Mouse (Mus musculus) liver, embryonic 11.5 days (tissue): ENCODE results near the gene Stra6. TPM values are rescaled to one million over a fixed set of nuclear protein-coding genes. Genes with fewer than 3 reads are reported as not detected.

Experiments used
- ATAC-seq: fragments of 200-750 bp; cut with Nextera tagmentation; replicated peaks from 2 replicates; pipeline ENCODE4 v1.8.0; 2017; ENCODE audit warnings: moderate number of reproducible peaks, mild to moderate bottlenecking, moderate TSS enrichment, moderate library complexity; ENCODE audit not compliant: low FRiP score
- DNase-seq: peaks from one replicate; pipeline ENCODE4 v3.0.0-alpha.2; 2017; ENCODE audit warnings: low spot score
- H3K27ac ChIP-seq: fragments of 300-500 bp; sonication (generic); 2 replicates; pipeline ENCODE4 v1.5.1; 2014; ENCODE audit warnings: mild to moderate bottlenecking, low read depth, low read length, control low read depth
- H3K27me3 ChIP-seq: fragments of 300-500 bp; sonication (generic); replicated peaks from 2 replicates; pipeline ENCODE4 v1.6.1; 2014; ENCODE audit warnings: low read length, mixed read lengths; ENCODE audit not compliant: control insufficient read depth, insufficient read depth
- H3K36me3 ChIP-seq: fragments of 300-500 bp; sonication (generic); 2 replicates; pipeline ENCODE4 v1.6.1; 2014; ENCODE audit warnings: mild to moderate bottlenecking, low read length, moderate library complexity, mixed read lengths; ENCODE audit not compliant: control insufficient read depth, insufficient read depth
- H3K4me1 ChIP-seq: fragments of 300-500 bp; sonication (generic); replicated peaks from 2 replicates; pipeline ENCODE4 v1.6.1; 2014; ENCODE audit warnings: low read length, mixed read lengths; ENCODE audit not compliant: control insufficient read depth, insufficient read depth
- H3K4me2 ChIP-seq: fragments of 300-500 bp; sonication (generic); 2 replicates; pipeline ENCODE4 v1.6.1; 2014; ENCODE audit warnings: mild to moderate bottlenecking, control low read depth, moderate library complexity
- H3K4me3 ChIP-seq: fragments of 300-500 bp; sonication (generic); 2 replicates; pipeline ENCODE4 v1.5.1; 2014; ENCODE audit warnings: low read depth, low read length, control low read depth
- H3K9ac ChIP-seq: fragments of 300-500 bp; sonication (generic); 2 replicates; pipeline ENCODE4 v1.6.1; 2014; ENCODE audit warnings: low read depth, low read length, control low read depth
- H3K9me3 ChIP-seq: fragments of 300-500 bp; sonication (generic); 2 replicates; pipeline ENCODE4 v1.6.1; 2016; ENCODE audit warnings: low read length, inconsistent platforms, mixed read lengths; ENCODE audit not compliant: control insufficient read depth
- WGBS: fragments of 180-500 bp; shearing (Covaris S2); extraction: QIAGEN DNeasy Blood & Tissue Kit; methylation state at CpG from one replicate; pipeline ENCODE4 v1.1.7; 2014; 5-methylcytosine and 5-hydroxymethylcytosine counted together
- polyA plus RNA-seq: library from polyadenylated mRNA; unstranded; fragments of >200 nt; fragmentation: Nextera tagmentation; extraction: Ambion mirVana; gene quantifications from 2 replicates; pipeline ENCODE4 v1.2.1, GENCODE M21; 2014

Gene Stra6
- polyA plus RNA-seq, 1 experiment from 2014 or later = 7.2 TPM

DNA sequence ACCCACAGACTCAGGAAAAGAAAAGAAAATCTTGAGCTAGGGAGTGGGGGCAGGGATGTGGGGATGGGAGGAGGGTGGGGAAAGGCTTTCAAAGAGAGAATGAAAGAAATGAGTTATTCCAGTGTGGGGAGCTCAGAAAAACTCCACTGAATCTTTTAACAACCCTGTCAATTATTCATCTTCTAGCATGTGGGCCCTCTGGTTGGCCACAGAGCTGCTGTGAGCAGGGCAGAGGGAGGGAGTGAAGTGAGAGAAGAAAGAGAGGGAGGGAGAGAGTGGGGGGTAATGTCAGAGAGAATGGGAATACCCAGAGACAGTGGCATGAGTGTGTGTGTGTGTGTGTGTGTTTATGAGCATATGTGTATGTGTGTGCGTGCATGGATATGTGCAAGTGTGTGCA lies 9.6 kb upstream of the Stra6 start:
- DNase-seq (no peak), ATAC-seq (no peak)
- H3K36me3 ChIP-seq = no peaks in the 10 kb centered on the region
- no peaks in the 10 kb centered on the region for H3K9me3 ChIP-seq
- no peaks in the 10 kb centered on the region for H3K4me1 ChIP-seq
- H3K4me3 ChIP-seq = no peak overlapping the region
- no peak overlapping the region for H3K4me2 ChIP-seq
- H3K27ac ChIP-seq = no peak overlapping the region
- WGBS = 89% methylated on average over 1 of the region's 1 CpGs
- H3K9ac ChIP-seq = no peak overlapping the region
- peaks cover 11% of the 10 kb centered on the region; the same call in 1 of the 2 replicates for H3K27me3 ChIP-seq

DNA sequence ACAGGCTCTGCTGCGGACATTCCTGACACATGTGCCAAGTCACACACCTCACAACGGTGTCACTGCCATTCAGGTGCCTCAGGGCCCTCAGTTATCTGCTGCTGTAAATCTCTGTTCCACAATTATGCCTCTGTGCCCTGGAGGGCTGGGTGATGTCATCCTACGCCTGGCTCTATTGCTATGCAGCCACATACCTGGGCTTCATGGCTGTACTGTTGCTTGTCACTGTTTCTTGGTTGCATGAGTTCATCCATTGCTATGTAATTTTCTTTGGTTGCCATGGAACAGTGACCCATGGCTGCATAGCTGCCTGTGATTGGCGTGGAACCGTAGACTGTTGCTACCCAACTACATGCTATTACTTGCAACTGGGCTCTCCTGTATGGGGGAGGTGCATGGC lies 7.9 kb upstream of the Stra6 start:
- Histone ChIP-seq H3K4me2 (no peak overlapping the region), H3K27me3 (peaks cover 5% of the 10 kb centered on the region; the same call in 1 of the 2 replicates), H3K36me3 (no peaks in the 10 kb centered on the region), H3K9ac (no peak overlapping the region), H3K27ac (no peak overlapping the region), H3K4me3 (no peak overlapping the region), H3K4me1 (no peaks in the 10 kb centered on the region), H3K9me3 (no peaks in the 10 kb centered on the region)
- DNase-seq = no peak
- no peak for ATAC-seq
- WGBS = 69% methylated on average over 5 of the region's 5 CpGs

DNA sequence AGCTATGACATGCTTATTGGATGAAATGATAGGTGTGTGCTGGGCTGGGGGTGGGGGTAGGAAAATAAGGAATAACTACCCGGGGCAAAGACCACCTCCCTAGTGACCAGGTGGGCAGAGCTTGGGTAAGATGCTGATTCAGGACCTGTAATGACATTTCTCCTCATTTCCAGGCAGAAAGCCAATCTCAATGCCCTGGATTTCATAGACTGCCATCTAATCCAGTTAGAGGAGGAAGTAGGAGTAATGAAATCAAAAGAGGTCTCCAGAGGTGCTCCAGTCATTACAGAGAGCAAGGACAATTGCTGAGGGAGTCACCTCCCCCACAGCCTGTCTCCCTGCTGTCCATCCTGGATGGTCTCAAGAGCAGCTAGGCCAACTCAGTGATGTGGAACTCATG lies 3.7 kb upstream of the Stra6 start:
- DNase-seq (no peak), ATAC-seq (no peak)
- H3K36me3 ChIP-seq = no peaks in the 10 kb centered on the region
- no peak overlapping the region for H3K9ac ChIP-seq
- no peak overlapping the region for H3K27ac ChIP-seq
- H3K4me2 ChIP-seq = no peak overlapping the region
- no peaks in the 10 kb centered on the region; the same call in 1 of the 2 replicates for H3K4me1 ChIP-seq
- no peaks in the 10 kb centered on the region for H3K9me3 ChIP-seq
- H3K4me3 ChIP-seq = no peak overlapping the region
- H3K27me3 ChIP-seq = peaks cover 5% of the 10 kb centered on the region
- 58% methylated on average over 1 of the region's 1 CpGs for WGBS

DNA sequence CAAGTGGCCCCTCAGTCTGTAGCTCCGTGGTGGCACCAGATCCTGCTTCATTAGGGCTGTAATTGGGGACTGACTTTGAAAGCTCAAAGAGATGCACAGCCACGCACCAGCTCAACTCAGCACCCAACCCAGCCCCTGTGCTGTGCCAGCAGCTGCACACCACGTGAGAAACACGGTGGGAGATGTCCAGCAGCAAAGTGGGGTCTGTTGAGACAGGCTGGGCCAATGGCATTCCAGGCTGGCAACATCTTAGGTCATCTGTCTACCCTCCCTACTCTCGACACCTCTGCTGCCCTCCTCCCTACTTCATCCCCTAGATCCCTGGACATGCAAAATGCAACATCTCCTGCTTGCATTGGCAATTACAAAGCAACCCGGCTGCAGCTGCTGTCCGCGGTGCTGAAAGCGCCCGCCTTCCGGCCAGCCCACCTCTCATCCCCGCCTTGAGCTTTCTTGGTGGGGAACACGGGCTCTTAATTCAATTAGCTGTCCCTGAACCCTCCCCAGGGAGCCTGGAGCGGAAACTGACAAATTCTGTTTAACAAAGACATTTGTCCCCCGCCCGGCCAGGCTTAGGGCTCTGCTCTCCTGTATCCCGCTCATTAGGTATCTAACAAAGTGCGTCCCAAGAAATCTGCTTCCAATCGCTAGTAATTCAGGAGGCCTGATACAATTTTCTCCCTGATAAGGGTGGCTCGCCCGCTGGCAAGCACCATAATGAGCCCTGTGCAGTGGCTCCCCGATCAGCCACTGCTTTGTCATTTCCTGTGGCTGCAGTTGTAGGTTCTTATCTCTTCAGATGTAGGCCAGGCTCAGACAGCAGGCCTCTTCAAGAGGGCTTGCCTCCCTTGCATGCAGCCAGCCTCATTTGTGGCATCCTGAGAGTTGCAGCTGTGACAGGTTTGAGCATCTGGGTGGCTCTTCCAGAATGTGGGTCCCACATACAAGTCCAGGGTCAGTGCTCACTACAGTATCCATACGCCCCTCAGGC lies 2.6 kb upstream of the Stra6 start:
- DNase-seq (peak; percentile 79), ATAC-seq (no peak)
- H3K4me2 ChIP-seq = 0 out of 2 replicates have a peak overlapping the region, but pooled peaks have one; percentile 13
- H3K9ac ChIP-seq = no peak overlapping the region
- WGBS = 6% methylated on average over 23 of the region's 23 CpGs
- no peaks in the 10 kb centered on the region; the same call in 1 of the 2 replicates for H3K4me1 ChIP-seq
- H3K27me3 ChIP-seq = peaks cover 5% of the 10 kb centered on the region
- no peak overlapping the region for H3K4me3 ChIP-seq
- H3K27ac ChIP-seq = no peak overlapping the region
- H3K36me3 ChIP-seq = no peaks in the 10 kb centered on the region
- H3K9me3 ChIP-seq = no peaks in the 10 kb centered on the region

DNA sequence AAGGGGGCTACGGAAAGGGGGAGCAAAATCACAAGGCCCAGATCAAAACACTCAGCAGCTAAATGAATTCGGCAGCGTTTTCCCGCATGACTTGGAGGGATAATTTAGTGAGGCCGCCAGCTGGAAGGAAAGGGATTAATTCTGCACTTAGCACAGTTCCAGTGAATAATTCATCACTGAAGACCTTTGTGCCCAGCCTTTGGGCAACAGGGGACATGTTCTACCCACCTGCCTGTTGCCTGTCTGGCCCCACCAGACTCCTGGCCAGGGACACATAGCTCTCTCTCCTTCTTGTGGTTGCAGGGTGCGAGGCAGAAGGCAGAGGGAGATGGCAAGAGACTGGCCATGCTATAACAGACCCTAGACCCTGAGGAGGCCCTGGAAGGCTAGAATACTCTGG lies 1.9 kb downstream of the Stra6 start:
- no peak for ATAC-seq
- Histone ChIP-seq H3K27me3 (peaks cover 5% of the 10 kb centered on the region), H3K36me3 (no peaks in the 10 kb centered on the region), H3K4me1 (no peaks in the 10 kb centered on the region; the same call in 1 of the 2 replicates), H3K4me3 (no peak overlapping the region), H3K9me3 (no peaks in the 10 kb centered on the region), H3K27ac (no peak overlapping the region), H3K9ac (no peak overlapping the region), H3K4me2 (no peak overlapping the region)
- 66% methylated on average over 6 of the region's 6 CpGs for WGBS
- DNase-seq = no peak

DNA sequence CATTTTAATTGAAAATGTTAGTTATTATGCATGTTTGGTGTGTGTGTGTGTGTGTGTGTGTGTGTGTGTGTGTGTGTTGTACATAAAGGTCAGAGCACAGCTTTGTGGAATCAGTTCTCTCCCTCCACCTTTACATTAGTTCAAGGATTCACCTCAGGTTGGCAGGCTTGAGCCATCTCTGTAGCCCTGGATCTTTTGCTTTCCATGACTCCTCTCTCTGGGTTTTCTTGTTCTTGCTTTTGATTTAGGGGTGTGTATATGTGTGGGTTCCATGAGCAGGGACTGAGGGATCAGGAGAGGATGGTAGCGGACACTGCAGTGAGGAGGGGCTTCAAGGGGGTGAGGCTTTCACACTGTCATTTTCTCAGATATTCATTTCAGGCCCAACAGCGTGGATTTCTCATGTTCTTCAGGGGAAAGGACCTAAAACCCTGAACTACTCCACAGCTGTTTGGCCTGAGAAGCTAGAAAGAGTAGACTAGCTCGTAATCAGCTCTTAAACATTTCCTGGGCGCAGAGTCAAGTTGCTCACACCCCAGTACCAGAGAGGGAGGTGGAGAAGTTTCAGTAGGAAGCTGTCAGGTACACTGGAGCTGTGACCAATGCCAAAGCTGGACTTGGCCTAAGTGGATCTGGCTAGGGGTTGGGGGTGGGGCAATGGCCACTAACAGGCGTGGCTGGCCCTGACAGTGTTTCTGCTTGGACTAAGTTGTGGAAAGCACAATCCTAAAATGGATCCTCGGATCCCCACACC lies 2.6 kb downstream of the Stra6 start:
- peaks cover 5% of the 10 kb centered on the region for H3K27me3 ChIP-seq

DNA sequence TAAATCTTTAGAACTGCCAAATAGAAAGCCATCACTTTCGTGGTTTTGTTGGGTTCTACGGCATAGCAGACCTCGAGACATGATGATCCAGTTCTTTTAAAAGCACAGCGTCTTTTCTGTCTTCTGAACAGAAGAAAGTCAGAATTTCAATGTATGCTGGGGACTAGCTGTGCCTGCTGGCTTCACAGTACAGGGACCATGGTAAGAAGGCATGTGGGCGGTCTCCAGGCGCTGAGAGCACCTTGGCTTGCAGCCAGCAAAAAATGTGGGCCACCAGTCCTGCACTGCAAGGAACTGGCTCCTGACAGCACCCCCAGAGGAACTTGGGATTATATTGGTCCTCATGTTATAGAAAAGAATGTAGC lies 3.1 kb downstream of the Stra6 start:
- peaks cover 5% of the 10 kb centered on the region for H3K27me3 ChIP-seq

More for the DNA sequence above, 2.6 kb downstream of the Stra6 start:
- ATAC-seq = no peak
- no peak overlapping the region for H3K9ac ChIP-seq
- no peak overlapping the region for H3K4me3 ChIP-seq
- WGBS = 62% methylated on average over 6 of the region's 6 CpGs
- H3K4me1 ChIP-seq = no peaks in the 10 kb centered on the region; the same call in 1 of the 2 replicates
- H3K36me3 ChIP-seq = no peaks in the 10 kb centered on the region
- H3K27ac ChIP-seq = no peak overlapping the region
- H3K4me2 ChIP-seq = no peak overlapping the region
- no peaks in the 10 kb centered on the region for H3K9me3 ChIP-seq
- no peak for DNase-seq

DNA sequence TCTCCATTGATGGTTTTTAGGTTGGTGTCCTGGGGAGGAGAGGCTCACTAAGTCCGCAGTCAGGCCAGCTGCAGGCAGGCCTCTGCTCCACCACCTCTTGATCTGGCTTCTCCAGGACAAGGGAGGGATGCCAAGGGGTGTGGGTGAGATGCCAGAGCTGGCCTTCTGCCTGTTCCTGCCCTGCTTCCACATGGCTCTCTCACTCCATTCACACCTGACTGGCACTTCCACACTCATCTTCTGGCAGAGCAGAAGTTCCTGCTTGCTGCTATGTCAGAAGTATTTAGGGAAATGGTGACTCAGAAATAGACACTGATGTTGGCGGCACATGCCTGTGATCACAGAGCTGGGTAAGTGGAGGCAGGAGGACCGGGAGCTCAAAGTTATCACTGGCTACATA lies 4.0 kb downstream of the Stra6 start:
- no peak overlapping the region for H3K4me3 ChIP-seq
- no peak for DNase-seq
- H3K9me3 ChIP-seq = no peaks in the 10 kb centered on the region
- no peak overlapping the region for H3K9ac ChIP-seq
- no peak overlapping the region for H3K27ac ChIP-seq
- peaks cover 7% of the 10 kb centered on the region for H3K27me3 ChIP-seq
- 79% methylated on average over 3 of the region's 3 CpGs for WGBS
- ATAC-seq = no peak
- no peaks in the 10 kb centered on the region for H3K4me1 ChIP-seq
- H3K4me2 ChIP-seq = no peak overlapping the region
- H3K36me3 ChIP-seq = no peaks in the 10 kb centered on the region

More for the DNA sequence above, 3.1 kb downstream of the Stra6 start:
- 69% methylated on average over 6 of the region's 6 CpGs for WGBS
- Histone ChIP-seq H3K4me1 (no peaks in the 10 kb centered on the region), H3K36me3 (no peaks in the 10 kb centered on the region), H3K27ac (no peak overlapping the region), H3K4me3 (no peak overlapping the region), H3K4me2 (no peak overlapping the region), H3K9me3 (no peaks in the 10 kb centered on the region), H3K9ac (no peak overlapping the region)
- DNase-seq = no peak
- no peak for ATAC-seq
